Mouse (Mus musculus) adipocyte (in vitro differentiated cells): ENCODE data around the gene Podnl1.

Experiments used
- DNase-seq: peaks from one replicate; pipeline ENCODE4 v3.0.0-alpha.2; 2016; ENCODE audit warnings: low spot score

Gene Podnl1

DNA sequence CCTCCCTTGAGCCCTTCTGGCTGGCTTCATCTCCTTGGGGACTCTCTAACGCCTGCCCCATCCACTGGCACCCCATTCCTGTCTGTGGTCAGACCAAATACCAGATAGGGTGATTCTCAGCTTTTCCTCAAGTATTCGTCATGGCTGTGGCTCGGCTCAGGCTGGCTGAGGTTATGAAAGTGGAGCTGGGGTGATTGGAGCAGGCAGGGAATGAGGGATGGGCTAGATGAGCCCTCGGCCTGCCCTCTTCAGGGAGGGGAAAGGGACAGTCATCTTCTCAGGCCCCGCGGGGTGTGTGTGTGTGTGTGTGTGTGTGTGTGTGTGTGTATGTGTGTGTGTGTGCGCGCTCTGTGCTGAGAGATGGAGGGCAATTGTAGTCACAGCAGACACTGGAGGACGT lies at the start of gene Podnl1:
Podnl1 (plus strand) TSS at position 334 of the 400 bp plus-strand sequence.
- peak; percentile 93 for DNase-seq

DNA sequence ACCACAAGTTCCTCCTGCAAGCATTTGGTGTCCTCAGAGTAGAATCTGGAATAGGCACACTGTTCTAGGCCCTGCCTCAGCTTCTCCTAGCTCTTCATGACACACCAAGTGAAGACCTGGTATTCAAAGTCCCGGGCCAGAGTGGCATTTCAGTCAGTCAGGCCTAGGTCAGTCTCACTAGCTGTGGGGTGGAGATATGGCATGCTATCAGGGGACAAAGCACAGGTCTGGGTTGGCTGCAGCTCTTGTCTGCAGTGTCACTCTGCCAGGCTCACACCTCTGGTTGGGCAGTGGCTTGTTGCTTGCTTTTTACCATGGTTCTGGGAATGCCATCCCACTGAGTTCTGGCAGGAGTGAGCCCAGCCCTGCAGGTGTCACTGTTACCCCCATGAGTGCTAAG lies 49.4 kb upstream of the Podnl1 start:
- DNase-seq, result no peak

DNA sequence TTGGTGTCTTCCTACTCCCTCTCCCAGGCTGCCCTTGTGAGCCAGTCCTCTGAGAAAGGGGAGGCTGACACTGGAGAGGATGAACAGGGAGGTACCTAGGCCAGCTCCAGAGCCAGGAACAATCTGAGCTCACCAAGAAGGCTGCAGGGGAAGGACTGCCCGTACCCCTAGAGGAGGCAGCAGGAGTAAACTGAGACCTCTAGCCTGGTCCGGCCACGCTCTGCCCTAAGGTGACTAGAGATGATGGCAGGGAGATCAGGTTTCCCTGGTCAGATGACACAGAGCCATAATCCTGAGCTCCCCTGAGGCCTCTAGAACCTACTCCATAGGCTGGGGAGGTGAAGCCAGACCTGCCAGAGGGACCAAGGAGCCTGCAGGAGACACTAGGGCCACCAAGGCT lies 48.9 kb upstream of the Podnl1 start:
- DNase-seq, result no peak

DNA sequence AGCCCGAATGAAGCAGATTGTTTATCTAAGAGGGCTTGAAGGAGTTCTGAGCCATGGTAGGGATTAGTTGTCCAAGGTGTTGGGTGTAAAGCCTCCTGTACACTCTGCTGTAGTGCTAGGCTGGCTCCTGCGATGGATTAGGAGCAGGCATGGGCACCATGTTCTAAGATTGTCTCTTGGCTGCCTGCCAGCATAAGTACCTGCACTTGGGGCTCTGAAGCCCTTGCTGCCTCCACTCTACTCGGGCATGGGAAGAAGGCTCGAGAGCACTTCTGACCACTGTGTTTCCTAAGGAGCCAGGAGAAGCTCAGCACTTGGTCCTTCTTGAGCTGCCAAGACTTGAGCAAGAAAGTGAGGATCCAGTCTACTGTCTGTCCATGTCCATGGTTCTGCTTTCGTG lies 46.6 kb upstream of the Podnl1 start:
- DNase-seq, result no peak

DNA sequence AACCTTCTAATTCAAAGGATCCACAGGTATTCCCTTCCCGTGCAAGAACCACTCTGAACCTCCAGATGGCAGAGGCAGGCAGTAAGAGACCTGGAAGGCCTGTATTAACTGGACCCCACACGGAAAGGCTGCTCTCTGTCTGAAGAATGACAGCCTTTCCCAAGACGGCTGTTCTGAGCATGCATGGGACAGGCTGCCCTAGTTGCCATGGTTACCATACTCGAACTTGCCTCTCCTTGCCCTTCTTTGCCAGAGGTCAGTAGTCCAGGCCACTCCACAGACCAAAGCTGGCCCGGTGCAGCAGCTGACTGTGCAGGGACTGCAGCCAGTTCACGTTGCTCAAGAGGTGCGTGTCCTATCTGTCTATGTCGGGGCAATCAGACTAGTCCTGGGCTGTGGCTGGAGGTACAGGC lies 42.0 kb upstream of the Podnl1 start:
- DNase-seq, result peak; percentile 88

DNA sequence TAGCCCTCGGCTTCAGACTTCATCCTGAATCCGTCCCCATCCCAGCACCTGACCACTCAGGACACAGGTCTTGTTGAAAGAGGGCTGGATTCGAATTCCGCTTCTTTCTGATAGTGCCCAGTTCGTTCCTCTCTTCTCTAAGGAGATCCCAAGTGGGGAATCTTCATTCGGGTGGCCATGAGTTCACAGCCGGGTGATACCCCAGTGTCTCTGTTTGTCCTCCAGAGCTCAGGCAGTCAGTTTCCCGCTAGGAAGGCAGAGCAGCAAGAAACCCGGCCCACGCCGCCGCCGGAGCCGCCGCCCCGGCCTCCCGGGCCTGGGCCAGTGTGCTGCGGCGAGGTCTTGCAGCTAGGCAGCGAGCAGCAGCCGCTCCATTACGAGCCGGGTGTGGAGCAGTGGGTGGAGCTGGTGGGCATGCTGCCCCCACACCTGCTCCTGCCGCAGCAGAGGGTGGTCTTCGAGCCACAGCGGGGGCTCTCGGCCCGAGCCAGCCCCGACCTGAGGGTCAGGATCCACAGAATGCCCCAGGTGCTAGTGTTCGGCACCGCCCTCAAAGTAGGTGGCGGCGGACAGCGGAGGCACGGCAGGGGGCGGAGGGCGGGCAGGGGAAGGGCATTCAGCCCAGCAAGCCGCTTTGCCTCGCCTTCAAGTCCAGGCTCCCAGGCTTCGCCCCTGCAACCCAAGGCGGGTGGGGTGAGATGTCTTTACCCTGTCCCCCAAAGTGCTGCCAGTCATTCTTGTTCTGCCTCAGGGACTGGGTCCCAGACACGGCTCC lies 41.3 kb upstream of the Podnl1 start:
- no peak for DNase-seq

DNA sequence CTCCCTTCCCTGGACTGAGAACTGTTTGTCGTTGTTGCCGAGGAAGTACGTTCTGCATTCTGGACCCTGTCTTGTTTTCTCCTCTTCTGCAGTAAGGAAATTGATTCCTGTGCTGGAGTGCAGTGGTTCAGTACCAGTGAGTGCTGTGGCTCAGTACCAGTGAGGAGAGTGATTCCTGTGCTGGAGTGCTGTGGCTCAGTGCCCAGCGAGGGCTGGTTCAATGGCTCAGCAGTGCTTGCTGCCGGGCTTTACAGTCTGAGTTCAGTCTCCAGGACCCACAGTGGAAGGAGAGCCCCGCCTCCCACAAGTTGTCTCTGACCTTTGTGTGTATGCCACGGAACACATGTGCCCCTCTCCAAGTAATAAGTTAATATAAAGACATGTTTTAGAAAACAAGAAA lies 38.6 kb upstream of the Podnl1 start:
- DNase-seq, result no peak

DNA sequence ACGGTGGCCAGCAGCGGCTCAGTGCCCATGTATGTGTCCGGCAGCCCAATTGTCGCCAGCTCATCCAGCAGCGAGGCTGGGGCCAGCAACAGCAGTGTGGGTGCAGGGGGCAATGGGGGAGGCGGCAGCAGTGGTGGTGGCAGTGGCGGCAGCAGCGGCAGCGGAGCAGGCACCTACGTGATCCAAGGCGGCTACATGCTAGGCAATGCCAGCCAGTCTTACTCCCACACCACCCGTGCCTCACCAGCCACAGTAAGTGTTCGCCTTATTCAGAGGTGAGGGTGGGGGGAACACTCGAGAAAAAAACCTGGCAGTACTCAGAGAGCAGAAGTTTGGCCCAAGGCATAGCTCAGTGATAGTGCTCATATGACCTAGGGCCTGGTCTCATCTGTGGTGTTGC lies 38.0 kb upstream of the Podnl1 start:
- no peak for DNase-seq

DNA sequence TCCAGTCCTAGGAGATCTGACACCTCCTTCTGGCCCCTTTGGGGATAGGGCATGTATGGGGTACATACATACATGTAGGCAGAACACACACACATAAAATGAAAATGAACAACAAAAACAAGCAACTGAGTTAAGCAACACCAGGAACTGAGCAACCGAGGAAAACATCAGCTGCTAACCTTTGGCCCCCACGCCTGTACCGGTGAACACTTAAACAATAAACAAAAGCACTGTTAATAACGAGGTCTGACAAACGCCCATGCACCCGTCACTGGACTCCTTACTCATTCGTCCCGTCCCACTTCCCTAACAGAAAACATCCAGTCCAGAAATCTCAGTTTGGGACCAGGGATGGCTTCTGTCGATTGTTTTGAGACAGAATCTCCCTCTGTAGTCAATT lies 36.5 kb upstream of the Podnl1 start:
- DNase-seq, result peak; percentile 56

DNA sequence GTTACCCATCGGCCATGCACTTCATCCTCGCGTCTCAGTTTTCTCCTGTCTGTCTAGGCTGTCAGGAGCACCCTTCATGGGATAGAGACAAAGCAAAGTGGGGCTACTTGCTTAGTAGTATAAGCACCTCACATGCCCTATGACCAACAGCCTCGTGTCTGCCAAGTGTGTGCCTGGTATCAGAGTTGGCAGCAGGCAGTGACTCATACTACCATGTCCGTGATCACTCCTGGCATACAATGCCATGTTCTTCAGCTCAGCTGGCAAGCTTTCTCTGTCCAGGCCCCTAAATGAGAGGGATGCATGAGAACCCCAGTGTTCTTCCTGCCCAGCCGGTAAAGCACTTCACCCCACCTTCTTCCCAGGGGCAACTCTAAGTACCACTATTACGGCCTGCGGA lies 35.2 kb upstream of the Podnl1 start:
- DNase-seq, result peak; percentile 69

DNA sequence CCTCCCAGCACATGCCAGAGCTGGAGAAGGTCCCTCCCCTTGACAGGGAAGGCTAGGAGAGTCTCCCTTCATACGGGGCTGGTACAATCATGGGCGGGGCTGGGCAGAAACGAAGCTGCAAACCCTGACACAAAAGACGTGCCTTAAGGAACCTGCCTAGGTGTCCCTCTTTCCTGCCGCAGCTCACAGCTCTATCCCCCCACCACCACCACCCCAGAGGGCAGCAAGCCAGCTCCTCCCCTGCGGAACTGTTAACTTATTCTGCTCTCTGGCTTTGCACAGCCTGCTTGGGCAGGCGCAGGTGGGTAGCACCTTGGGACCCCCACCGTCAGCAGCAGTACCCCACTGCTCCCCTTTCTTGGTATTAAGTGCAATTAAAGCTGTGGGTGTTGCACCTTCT lies 29.7 kb upstream of the Podnl1 start:
- no peak for DNase-seq

DNA sequence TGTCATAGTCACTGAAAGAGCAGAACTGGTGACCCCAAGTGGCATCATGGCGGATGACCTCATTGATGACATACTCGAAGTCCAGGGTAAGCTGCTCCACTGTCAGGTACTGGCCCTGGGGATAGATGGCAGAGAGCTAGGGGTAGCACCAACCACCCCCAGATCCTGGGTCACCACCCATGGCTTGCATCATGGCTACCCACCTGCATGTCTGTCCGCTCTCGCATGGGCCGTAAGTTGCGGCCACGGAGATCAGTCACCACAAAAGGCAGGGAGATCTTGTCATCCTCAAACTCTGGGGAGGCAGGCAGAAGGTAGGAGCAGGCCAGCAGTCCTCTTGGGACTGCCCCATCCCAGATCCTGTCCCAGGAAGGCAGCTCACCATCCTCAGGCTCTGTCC lies 27.4 kb upstream of the Podnl1 start:
- no peak for DNase-seq

DNA sequence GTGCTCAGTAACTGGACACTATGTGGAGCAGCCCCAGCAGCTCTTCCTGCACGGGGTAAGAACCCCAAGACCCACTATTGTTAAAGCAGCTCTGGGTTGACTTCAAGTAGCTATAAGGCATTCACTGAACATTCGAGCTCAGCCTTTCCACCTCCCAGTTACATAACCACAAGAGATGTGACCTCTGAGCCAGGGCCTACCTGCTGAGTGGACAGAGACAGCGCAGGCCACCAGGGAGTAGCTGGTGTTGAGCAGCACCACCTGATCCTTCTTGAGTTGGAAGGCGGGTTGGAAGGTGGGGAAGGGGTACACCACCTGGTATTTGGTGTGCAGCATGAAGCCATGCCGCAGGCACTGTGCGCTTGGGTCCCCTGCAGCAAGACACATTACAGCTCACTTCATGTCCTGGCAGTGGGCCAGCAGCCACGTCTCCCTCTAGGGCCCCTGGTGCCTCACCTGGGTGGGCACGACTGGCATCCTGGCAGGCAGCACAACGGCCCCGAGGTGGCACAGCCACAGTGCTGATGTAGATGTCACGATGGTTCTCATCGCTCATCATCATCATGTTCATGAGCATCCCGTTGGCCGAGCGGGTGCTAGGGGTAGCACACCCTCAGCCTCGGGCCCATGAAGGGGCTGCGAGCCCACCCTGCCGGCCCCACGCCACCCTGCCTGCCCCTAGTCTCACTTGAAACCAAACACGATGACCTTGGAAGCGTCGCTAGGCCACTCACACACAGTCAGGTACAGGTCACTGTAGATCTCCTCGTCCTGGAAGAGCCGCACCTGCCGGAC lies 24.1 kb upstream of the Podnl1 start:
- no peak for DNase-seq

DNA sequence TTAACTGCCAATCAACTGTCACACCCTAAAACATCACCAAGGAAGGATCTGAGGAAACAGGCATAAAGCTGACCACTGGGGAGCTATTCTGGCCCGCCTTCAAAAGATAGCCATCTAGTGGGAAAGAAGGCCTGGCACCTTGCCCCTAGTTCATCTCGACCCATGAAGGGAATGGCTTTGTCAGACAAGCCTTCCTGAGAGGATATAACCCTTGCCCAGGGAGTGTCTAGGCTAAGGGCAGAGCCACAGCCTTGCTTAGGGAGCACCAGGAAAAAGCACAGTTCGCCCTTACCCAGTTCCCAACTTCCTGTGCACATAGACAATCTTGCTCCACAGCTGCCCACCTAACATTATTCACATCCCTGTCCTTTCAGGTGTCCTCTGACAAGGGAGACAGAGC lies 22.2 kb upstream of the Podnl1 start:
- DNase-seq, result peak; percentile 39

DNA sequence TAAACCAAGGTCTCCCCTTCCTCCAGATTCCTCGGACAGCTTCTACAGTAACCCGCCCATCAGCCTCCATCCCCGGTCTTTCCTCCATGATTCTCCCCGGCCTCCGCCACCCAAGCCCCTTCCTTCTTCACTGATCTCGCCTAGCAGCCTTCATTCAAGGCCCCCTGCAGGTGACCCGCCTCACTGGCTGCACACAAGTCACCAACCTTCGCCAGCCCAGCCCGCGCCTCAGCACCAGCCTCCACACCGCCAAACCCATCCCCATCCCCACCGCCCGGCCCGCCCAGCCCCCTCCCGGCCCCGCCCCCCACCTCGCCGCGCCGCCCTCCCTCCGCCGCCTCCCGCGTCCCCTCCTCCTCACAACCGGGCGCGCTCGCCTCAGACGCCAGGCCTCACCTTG lies 21.6 kb upstream of the Podnl1 start:
- DNase-seq, result no peak

DNA sequence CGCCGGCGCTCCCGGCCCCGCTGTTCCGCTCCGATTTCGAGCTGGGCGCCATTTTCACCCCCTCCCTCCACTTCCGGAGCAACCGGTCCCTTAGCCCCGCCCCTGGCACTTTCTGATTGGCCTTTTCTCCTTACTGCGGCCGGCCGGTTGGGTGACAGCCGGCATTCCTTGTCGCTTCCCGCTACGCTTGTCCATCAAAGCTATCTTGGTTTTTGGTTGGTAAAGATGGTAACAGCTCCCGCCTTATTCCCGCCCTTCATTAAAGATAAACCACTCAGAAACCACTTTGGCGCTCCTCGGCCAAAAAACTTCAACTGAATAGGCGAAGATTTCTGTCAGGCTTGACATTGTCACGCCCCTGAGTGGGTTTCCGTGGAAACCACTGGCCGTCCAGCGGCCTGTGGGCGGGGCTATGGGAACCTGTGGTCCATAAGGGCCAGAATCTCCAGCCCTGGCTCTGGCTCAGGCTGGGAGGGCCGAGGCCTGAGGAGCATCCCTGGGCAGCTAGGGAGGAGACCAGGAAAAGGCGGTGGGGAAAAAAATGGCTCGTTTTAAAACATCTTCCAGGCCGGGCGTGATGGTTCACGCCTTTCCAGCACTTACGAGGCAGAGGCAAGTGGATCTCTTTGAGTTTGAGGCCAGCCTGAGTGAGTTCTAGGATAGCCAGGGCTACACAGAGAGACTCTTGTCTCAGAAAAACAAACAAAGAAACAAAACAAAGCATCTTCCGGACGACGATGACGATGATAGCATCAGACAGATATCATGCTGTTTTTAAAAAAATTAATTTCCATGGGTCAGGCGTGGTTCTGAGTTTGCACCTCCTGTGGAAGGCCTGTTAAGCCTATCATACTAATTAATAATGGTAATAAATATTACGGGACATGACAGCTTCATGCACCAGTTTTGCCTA lies 20.8 kb upstream of the Podnl1 start, which contains the start of gene Dcaf15:
Dcaf15 (minus strand) TSS at position 72 of the 913 bp plus-strand sequence.
- DNase-seq, result peak; percentile 100

DNA sequence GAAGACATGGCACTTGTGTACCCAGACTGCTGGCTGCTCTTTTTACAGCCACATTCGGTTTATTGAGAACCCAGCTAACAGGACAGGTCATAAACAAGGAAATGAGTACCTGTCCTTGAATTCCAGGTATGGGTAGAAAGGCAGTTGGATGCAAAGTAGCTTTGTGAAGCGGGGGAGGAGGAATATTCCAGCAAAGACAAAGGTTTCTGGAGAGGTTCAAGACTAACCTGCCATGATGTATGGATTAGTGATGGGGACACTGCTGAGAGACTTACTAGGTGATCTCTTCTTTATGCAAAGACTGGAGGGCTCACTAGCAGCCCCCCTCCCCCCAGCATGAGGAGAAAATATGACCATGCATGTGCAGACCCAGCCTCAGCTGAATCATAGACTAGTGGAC lies 20.1 kb upstream of the Podnl1 start:
- no peak for DNase-seq

DNA sequence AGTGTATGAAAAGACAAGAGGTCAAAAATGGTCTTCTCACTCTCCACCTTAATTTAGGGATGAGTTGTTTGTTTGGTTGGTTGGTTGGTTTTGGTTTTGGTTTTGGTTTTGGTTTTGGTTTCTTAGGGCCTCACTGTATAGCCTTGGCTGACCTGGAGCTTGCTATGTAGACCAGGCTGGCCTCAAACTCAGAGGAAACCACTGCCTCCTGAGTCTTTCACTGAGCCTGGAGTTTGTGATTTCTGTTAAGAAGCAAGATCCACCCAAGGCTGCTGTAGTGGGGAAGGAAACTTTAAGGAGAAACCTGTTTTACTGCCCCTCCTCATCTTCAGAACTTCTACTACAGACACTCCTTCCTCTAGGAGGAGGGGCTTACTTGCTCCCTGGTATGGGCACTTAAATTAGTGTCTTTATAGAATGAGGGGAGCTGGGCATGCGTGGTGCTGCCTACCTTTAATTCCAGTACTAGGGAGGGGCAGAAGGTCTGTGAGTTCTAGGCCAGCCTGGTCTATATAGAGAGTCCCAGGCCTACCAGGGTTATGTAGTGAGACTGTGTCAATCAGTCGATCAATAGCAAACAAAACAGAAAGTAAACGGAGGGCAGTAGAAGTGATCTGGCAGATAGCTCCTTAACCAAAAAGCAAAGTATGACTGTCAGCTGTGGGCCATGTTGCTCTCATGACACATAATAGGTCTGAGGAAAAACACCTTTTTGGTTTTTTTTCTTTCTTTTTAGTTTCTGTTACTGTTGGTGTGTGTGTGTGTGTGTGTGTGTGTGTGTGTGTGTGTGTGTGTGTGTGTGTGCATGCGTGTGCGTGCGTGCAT lies 19.4 kb upstream of the Podnl1 start:
- DNase-seq, result no peak

DNA sequence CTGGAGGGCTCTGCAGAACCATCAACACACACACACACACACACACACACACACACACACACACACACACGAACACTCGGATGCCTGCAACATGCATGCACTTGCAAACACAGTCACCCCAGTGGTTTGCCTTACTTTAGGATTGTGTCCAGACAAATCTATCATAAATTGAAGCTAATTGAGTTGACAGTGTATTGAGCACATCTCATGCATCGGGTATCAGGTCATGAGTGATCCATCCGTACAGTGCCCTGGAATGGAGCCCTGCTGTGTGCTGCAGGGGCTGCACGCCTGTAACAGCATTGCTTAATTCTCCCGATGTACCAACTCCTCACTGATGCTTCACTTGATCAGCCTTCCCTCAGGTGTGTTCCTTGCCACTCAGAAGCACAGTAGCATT lies 10.1 kb upstream of the Podnl1 start:
- no peak for DNase-seq

DNA sequence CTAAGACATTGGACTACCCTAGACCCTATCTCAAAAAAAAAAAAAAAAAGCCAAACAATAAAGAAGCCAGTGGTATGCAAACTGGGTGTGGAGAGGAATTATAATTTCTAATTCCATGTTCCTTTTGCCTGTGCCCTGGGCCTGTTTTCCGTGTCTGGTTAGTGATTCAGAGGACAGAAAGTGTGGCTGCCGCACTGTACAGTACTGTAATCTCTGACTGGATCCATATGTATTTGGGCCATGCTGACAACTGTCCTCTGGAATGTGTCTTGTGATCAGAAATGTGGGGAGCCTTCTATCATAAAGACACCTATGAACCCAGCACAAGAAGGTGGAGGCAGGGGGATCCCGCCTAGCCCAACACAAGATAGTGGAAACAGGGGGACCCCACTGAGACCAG lies 3.6 kb upstream of the Podnl1 start:
- no peak for DNase-seq

DNA sequence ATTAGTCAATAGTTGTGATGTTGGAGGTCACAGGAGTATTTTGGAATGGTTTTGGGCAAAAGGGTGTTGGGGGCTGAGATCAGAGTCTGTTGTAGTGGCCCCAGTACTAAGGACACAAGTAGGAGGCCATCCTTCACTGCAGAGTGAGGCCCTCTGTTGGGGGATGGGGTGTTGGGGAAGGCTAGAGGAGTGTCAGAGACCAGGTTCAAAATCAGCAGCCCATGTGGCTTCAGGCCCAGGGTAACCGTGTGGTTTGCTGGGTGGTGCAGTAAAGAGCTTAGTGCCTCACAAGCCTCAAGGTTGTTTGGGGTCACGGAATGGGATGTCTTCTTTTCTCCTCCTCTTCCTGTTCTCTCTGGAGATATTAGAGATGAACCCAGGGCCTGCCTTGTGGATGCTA lies 953 bp downstream of the Podnl1 start:
- no peak for DNase-seq
